Mouse (Mus musculus): Measurements from ENCODE around the gene Nup88. TPM values are rescaled to one million over a fixed set of nuclear protein-coding genes. Genes with fewer than 3 reads are reported as not detected.

Gene Nup88
- 425 TPM for polyA plus RNA-seq (2014; fragmentation: Illumina TruSeq; extraction: RNeasy Lipid Tissue Mini Kit (QIAGEN cat#74804); ENCODE audit: low read depth, low replicate concordance)

GRCm38 (mm10) chr11:70969821-70970559, at the start of gene Nup88, which contains the start of gene Rpain:
Gene Nup88, minus strand, starts transcription at chr11:70969973.
Gene Rpain, plus strand, starts transcription at chr11:70970213.

DNA sequence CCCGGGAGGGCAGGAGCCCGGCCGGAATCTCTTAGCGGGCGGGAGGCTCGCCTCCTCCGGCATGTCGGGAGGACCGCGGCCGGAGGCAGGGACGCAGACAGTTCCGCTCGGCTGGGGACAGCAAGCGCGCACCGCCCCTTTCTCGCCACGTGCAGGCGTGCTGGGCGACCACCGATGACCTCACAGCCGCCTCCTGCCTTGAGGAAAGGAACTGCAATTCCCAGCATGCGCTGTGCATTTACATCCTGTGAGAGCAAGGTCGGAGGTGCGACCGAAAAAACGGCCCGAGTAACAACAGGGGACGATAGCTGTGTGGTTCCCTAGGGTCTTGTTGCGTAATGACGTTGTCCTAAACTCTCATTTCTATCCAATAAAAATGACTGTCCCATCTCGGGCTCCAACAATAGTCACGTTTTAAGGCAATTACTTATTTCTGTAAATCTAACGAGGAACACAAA, 34.6 kb upstream of the Nup88 start, which contains the start of gene Dhx33:
Gene Dhx33, minus strand, starts transcription at position 122 of the 458 bp plus-strand sequence.

DNA sequence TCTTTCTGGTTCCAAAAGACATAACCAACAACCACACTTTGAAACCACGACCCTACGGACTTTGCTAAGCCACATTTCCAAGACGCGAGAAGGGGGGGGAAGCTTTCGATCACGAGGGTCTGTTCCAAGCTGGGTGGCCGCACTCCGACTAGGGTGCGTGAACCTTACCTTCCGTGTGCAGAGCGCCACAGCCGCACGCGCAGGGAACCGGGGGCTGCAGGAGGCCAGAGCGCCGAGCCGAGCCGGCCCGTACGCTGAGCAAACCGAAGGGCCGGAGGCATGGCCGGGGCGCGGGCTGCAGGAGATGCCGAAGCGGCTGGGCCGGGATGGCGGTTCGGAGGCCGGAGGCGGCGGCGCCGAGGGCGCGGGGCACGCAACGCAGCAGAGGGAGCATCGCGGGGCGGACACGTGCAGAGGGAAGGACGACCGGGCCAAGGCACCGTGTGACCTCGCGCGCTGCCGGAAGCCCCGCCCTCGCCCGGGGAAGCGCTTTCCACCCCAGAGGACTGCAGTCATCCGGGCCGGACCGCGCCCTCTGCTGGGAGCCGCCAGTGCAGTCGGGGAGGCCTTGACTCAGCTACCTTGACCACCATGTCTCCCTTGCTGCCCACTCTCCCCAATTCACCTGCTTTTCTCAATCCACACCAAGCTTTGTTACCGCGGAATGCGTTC, 12.9 kb upstream of the Nup88 start, which contains the start of gene C1qbp:
Gene C1qbp, minus strand, starts transcription at position 470 of the 672 bp plus-strand sequence.

Other genes starting within 250 kb of the Nup88 start
- 2.9 TPM for gene Zfp3, start 205.8 kb downstream of the Nup88 start, polyA plus RNA-seq (2014; fragmentation: Illumina TruSeq; extraction: RNeasy Lipid Tissue Mini Kit (QIAGEN cat#74804); ENCODE audit: low read depth, low replicate concordance)
- gene Scimp, start 157.4 kb downstream of the Nup88 start, polyA plus RNA-seq (2014; fragmentation: Illumina TruSeq; extraction: RNeasy Lipid Tissue Mini Kit (QIAGEN cat#74804); ENCODE audit: low read depth, low replicate concordance), result not detected
- gene Rabep1, start 125.2 kb downstream of the Nup88 start, polyA plus RNA-seq (2014; fragmentation: Illumina TruSeq; extraction: RNeasy Lipid Tissue Mini Kit (QIAGEN cat#74804); ENCODE audit: low read depth, low replicate concordance), result 44.8 TPM
- 38.6 TPM for gene Rpain, start 240 bp upstream of the Nup88 start, polyA plus RNA-seq (2014; fragmentation: Illumina TruSeq; extraction: RNeasy Lipid Tissue Mini Kit (QIAGEN cat#74804); ENCODE audit: low read depth, low replicate concordance)
- gene C1qbp, start 13.1 kb upstream of the Nup88 start, polyA plus RNA-seq (2014; fragmentation: Illumina TruSeq; extraction: RNeasy Lipid Tissue Mini Kit (QIAGEN cat#74804); ENCODE audit: low read depth, low replicate concordance), result 47.8 TPM
- gene Dhx33, start 34.5 kb upstream of the Nup88 start, polyA plus RNA-seq (2014; fragmentation: Illumina TruSeq; extraction: RNeasy Lipid Tissue Mini Kit (QIAGEN cat#74804); ENCODE audit: low read depth, low replicate concordance), result 11.2 TPM
- 21.3 TPM for gene Mis12, start 49.6 kb upstream of the Nup88 start, polyA plus RNA-seq (2014; fragmentation: Illumina TruSeq; extraction: RNeasy Lipid Tissue Mini Kit (QIAGEN cat#74804); ENCODE audit: low read depth, low replicate concordance)
- gene Derl2, start 49.9 kb upstream of the Nup88 start, polyA plus RNA-seq (2014; fragmentation: Illumina TruSeq; extraction: RNeasy Lipid Tissue Mini Kit (QIAGEN cat#74804); ENCODE audit: low read depth, low replicate concordance), result 78.7 TPM
- gene 6330403K07Rik, start 63.5 kb upstream of the Nup88 start, polyA plus RNA-seq (2014; fragmentation: Illumina TruSeq; extraction: RNeasy Lipid Tissue Mini Kit (QIAGEN cat#74804); ENCODE audit: low read depth, low replicate concordance), result not detected
- not detected for gene Nlrp1a, start 174.7 kb upstream of the Nup88 start, polyA plus RNA-seq (2014; fragmentation: Illumina TruSeq; extraction: RNeasy Lipid Tissue Mini Kit (QIAGEN cat#74804); ENCODE audit: low read depth, low replicate concordance)